Mouse (Mus musculus) retina, adult 2 months (tissue): ENCODE results near the gene Slc39a11.

Experiments
- DNase-seq: peaks from one replicate; pipeline ENCODE4 v3.0.0-alpha.2; 2012; ENCODE audit warnings: low read depth, low spot score

Slc39a11 gene

DNA sequence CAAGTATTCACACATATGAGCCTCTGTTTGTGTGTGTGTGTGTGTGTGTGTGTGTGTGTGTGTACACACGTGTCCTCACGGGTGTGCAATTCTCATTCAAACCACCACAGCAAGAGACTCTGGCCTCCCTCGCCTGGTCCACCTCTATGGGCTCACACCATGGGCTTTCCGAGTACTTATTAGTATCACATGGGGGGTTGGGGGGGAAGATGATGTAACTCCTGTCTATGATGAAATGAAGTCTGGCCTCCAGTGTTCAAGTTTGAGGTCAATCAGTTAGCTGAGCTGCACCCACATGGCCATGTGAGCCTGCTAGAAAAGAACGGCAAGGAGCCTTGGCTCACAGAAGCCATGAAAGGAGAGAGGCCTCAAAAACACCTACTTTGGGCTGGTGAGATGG lies 16.5 kb downstream of the Slc39a11 start:
- no peak for DNase-seq

DNA sequence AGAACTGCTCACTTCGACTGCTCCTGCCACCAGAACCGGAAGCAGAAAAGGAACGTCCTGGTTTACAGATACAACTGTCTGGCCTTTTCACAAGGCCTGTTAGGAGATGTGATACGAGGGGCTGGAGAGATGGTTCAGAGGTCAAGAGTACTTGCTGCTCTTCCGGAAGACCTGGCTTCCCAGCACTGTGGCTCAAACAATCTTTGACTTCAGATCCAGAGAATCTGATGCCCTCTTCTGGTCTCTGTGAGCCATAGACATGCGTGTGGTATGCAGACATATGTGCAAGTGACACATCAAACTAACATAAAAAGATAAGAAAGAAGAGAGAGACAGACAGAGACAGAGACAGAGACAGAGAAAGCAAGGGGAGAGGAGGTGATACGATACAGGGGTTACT lies 17.6 kb downstream of the Slc39a11 start:
- no peak for DNase-seq

DNA sequence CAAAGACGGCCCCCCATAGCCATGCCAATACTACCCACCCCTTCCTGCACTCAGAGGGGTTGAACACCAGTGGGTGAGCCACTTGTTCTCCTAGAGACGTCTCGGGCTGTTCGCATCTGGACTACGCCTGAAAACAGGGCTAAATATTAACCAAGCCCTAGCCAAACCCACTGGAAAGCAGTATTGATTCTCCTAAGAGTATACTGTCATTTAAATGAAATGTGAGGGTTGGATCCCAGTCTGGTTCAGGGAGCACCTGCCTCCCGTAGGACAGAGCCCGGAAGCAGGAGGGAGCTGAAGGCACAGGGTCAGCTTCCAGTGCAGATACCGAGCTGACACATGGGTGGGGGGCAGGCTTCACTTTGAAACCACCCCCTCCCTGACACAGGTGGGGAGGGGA lies 18.0 kb downstream of the Slc39a11 start:
- no peak for DNase-seq

DNA sequence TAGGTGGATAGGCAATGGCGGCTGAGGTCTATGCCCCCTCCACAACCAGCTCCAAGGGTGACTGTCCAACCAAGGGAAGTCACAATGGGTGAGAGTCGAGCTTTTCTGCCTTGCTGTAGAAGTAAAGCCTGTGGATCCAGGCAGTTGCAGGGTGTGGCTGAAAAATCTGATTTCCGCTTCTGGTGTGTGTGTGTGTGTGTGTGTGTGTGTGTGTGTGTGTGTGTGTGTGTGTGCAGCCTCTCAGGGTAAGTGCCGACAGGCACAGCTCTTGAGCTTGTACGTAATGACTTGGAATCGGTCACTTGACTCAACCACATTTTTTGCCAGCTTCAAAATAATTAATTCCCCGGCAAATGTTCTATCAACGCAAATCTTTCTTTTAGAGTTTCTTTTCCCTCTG lies 18.6 kb downstream of the Slc39a11 start:
- DNase-seq: no peak

DNA sequence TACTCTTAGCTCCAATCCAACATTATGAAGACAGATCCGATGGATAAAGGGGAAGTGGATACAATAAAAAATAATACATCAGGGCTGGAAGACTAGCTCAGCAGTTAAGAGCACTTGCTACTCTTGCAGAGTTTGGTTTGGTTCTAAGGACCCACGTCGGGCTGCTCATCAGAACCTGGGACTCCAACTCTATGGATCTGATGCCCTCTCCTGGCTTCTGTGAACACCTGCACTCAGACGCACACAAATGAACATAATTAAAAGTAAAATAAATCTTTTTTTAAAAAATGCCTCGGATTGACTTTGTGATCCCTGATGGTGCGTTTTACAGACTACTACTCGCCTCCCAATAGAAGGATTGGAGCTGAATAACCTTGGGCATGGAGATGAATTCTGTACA lies 19.2 kb downstream of the Slc39a11 start:
- DNase-seq: no peak

DNA sequence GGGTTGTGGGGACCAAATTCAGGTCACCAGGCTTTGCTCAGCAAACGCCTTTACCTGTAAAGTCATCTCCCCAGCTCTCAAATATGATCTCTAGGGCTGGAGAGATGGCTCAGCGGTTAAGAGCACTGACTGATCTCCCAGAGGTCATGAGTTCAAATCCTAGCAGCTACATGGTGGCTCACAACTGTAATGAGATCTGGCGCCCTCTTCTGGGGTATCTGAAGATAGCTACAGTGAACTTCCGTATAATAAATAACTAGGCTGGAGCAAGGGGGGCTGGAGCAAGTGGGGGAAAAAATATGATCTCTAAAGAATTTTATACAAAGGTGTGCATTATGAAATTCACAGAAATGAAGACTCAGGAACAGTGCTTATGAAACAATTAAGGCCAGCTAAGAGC lies 22.1 kb downstream of the Slc39a11 start:
- DNase-seq: no peak

DNA sequence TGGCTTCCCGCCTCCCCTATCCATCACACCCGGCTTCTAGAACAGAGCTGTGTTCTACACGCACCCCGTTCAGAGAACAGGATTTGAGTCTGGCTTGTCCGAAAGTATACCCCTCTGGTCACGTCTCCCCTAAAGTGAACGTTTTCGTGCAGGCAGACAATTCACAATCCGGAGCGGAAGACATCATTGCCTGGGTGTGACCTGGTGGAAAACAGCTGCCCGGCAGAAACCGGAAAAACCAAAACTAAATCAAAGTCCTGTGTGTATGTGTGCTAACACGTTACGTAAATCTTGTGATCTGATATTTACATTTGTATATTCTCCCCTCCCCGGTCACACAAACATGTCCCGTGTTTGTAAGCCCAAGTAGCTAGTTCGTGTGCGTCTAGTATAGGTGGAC lies 24.4 kb downstream of the Slc39a11 start:
- DNase-seq: no peak

DNA sequence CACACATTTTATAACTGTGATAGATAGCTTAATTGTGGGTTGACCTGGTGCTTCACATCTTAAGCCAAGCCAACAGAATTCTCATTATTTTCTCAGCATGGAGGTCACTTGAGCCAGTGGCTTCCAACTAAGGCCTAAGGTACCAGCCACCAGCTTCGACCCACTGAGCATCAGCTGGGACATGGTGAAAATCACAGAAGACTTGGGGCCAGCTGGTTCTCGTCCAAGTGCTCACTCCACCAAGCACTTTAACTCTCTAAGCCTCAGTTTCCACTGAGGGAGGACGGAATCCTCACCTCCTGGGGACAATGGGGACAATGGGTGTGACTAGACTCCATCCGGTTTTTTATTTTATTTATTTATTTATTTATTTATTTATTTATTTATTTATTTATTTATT lies 27.9 kb downstream of the Slc39a11 start:
- DNase-seq: no peak

DNA sequence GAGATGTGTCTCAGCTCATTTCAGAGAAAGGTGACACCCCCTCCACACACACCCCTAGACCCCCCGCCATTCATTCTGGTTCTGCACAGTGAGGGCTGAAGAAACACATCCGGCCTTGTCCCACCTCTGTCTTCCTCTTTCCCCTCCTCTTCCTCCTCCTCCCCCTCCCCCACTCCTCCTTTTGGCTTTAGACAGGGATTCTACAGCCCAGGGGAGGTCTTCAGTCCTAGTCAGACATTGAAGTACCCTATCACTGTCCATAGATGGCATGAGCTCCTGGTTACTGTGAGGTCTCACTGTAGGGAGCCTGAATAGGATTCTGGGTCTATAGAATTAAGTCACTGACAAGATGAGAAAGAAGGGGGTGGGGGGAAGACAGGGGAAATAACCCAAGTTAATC lies 28.9 kb downstream of the Slc39a11 start:
- DNase-seq: no peak

DNA sequence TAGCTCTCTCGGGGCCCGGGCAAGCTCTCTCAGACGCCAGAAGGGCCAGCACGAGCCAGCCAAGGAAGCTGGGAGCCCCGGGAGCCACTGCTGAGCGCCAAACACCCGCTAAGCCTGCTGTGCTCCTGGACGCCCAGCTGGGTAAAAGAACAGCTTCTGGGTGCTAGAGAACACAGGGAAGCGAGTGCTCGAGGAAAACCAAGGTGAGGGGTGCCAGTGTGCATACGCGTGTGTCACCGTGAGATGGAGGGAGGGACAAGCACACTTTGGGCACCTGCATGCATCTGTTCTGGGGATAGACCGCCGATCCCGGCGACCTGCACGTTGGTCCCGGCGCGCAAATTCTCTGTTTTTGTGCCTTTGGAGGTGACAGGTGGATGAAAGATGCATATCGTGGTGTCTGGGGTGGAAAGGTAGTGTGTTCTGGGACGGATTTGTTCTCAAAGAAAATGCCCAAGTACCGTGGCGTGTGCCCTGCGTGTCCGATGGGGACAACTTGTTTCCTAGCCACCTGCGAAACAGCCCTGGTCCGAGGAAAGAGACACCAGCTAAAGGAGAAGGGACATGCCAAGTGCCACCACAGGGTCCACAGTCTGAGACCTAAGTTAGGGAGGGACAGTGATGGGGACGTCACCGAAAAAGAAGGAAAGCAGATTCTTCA lies 30.3 kb downstream of the Slc39a11 start:
- DNase-seq: no peak

DNA sequence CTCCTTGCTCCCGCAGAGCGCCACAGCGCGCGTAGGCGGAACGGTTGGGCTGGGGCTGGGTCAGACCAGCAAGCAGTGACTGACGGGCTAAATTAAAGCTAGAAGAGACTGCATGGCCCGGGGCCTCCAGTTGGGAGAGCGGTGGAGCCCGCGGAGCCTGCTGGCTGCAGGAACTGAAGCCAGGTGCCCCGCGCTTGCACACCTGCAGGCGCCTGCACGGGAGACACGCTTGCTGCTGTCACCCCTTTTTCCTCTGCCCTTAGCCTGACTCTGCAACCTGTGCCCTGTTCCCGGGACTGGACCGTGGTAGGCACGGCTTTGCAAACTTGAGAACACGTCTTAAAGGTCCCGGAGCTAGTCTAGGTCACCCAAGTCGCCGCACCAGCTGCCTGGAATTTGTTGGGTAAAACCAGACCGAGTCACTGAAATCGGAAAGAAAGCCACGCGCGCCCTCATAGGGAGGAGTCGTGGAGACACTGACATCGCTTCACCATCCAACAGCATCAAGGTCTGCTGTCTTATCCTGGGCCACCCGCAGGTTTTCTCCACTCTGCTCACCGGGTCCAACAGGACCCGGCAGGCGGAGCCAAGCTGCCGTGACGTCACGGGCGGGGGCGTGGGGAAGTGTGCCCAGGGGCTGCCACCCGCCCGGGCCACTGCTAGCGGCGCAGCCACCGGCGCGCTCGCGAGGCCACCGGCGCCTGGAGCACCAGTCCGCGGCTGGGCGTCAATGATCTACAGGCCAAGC lies 31.0 kb downstream of the Slc39a11 start, which contains the start of gene Sstr2:
Sstr2 (plus strand) TSS at position 671 of the 748 bp plus-strand sequence.
- DNase-seq: no peak

DNA sequence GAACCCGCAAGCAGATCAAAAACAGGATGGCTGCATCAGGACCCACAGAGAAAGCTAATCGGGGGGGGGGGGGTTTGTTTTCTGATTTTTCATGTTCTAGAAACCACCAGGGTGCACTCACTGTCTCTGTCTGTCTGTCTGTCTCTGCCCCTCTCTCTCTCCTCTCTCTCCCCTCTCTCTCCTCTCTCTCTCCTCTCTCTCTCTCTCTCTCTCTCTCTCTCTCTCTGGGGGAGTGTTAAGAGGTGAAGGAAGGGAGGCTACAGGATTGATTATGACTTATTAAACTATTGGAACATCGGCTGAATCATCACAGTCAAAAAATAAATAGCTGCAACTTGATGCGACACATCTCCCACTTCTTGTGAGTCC lies 31.6 kb downstream of the Slc39a11 start:
- no peak for DNase-seq

DNA sequence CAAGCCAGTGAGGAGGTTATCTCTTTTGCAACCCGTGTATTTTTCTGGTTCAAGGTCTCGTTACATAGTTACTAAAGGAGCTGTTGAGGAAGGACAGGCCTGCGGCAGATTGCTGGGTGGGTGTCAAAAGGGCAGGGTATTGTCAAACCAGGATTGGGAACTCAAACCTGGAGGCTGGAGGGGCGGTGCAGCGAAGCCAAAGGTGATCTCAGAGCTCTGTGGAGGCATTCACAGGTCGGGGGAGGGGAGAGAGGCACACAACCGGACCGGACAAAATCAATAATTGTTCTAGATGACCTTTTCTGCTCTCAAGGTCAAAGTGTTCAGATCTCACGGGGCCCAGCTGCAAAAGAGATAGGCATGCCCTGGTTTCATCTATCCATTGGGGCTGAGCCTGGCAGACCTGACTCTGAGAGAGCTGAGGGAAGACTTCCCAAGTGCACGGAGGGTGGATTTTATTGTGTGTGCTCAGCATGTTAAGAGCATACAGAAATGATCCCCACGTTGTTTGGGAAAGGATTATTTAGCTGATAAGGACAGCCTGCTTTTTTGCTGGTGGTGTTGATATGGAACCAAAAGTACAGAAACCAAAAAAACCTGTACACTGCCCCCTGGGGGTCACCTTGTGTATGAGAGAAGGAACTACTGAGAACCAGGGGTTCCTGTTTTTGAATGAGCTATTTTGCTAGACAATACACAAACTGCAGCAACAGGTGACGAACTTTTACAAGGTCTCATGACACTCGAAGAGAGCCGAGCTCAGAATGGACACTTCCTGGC lies 32.6 kb downstream of the Slc39a11 start:
- peak; percentile 22 for DNase-seq

DNA sequence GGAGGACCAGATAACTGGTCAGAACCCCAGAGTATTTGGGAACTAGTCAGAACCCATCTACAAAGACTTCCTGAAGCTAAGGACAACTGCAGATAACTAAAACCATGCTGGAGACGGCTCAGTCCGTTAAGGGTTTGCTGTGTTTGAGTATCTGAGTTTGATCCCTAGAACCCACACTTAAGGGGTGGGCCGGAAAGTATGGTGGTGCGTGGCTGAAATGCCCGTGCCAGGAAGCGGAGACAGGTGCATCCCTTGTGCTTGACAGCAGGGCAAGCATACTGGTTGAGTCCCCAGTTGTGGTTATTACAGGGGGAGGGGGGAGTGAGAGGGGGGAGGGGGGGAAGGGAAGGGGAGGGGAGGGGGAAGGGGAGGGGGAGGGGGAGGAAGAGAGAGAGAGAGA lies 35.4 kb downstream of the Slc39a11 start:
- DNase-seq: no peak

DNA sequence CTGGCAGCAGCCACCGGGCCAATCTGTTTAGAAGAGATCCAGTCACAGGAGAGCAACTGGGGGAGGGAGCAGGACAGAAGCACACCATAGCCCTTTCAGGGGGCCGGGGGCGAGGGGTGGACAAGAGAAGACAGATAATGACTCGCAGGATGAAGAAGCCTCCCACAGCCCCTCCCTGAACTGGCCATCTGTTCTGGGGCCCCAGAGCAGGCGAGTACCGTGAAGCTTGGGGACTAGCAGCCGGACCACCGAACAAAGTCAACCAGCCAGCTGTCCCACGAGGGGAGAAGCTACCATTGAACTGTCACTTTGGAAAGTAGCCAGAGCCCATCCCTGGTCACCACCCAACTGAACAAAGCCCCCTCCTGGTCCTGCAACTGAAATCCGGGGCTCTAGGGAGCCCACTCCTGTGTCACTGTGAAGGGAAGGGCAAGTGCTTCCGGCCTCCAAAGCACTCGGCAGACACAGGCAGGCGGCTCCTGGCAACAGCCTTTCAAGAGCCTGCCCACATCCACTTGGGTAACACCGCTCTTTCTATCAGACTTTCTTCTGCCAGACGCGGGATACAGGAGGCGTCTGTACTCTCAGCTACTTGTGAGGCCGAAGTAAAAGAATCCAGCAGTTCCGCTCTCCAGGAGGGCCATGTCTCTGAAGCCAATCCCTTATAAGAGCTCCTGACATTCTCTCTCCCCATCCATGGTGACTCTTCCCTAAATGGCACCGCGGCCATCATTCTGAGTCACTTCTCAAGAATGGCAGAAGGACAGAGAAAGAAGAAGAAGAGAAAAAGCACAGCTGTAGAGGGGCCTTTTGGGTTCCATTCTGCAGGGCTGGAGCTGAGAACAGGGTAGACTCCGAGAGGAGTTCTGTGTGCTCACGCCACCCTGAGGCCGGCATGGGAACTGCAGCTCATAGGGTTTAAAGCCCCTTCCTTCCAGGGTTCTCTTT lies 37.9 kb downstream of the Slc39a11 start:
- no peak for DNase-seq

DNA sequence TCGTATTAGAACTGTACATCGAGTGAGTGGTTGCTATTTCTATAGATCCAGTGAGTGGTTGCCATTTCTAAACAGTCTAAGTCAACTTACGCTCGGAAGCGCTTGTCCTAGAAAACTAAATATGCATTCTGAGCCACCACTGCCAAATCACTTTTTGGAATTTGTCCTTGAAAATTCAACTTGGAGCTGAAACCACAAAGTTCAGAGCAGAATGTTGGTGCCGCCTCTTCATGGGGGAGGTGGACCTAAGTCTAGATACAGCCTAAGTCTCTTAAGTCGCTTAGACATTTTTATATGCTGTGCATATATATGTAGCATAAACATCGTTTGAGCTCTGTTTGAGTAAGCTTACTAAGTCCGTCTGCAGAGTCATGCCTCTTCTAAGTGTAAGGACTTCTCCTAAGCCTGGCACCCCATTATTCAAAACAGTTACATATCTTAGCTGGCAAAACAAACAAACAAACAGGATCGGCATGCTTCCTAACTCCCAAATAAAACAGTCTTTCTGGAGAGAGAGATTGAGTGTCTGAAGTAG lies 38.7 kb downstream of the Slc39a11 start:
- no peak for DNase-seq

DNA sequence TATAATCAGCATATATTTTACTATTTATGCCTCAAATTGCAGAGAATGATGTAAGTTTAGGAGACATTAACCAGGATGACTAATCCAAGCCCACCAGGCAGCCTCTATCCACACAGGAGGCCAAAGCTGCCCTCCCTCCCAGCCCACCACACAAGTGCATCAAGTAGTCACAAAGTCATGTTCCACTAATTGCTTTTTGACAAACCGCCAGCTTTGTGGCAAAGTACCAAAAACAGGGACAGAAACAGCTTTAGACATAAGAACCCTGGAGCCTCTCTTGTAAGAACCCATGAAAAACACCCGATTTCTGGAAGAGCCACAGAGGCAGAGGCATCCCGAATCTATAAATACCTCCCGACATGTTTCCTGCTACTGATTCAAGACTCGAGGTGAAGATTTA lies 39.6 kb downstream of the Slc39a11 start:
- DNase-seq: no peak

DNA sequence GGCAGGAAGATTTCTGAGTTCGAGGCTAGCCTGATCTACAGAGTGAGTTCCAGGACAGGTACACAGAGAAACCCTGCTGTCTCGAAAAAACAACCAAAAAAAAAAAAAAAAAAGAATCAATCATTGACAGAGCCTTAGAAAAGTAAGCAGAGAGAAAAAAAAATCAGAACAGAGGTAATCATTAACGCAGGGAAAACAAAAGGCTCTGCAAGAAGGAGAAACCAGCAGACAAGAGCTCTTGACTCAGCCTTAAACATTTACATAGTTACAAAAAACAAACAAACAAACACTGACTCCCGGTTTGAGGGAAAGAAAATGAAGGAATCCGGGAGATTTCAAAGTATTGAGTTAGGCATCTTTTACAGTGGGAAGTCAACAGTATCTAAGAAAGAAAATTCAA lies 40.3 kb downstream of the Slc39a11 start:
- DNase-seq: no peak

DNA sequence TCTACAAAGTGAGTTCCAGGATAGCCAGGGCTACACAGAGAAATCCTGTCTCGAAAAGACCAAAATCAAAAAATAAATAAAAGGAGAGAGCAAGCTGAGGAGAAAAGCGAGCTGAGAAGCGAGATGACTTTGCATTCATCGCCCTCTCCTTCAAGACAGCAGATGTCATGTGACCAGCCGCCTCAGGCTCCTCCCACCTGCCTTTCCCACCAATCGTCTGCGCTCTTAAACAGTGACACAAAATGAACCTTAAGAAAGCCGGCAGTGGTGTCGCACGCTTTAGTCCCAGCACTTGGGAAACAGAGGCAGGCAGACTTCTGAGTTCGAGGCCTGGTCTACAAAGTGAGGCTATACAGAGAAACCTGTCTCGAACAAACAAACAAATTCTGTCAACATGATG lies 42.3 kb downstream of the Slc39a11 start:
- no peak for DNase-seq

DNA sequence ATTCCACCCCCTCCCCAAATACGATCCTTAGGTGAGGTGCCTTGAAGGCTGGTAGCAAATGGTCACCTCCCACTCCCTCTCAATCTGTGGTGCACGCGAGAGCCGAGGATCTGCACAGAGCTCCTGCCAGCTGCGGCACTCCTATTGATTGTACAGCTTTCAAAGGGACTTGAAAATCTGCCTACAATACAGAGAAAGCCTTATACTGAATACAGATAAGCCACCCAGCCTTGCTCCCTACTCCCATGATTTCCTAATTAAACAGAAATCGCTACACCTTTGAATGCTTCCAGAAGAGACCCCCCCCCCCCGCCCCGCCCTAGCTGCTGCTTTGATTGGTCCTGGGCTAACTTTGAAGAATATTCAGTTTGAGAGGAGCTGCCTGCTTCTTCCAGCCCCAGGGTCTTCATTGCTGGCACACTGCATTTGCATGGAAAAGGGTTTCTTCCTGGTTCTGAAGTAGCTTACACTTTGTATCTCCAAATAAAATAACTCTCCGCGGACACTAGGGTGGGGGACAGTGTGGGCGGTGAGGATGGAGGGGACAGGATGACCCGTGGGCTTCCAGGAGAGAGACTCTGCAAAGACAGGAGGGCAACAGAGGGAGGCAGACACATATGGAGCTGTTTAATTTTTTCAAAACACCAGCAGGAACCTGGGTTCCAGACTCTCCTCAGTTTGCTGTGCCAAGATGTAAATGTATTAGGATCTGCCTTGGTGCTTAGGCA lies 48.1 kb downstream of the Slc39a11 start:
- DNase-seq: no peak
